Mouse (Mus musculus) monocyte, adult 5-6 weeks (primary cell): ENCODE results near the gene Fbxl16. TPM values are rescaled to one million over a fixed set of nuclear protein-coding genes. Genes with fewer than 3 reads are reported as not detected.

Experiments
- ATAC-seq: fragments of 153-309, 156-312 bp; replicated peaks from 2 replicates; pipeline ENCODE4 v1.8.0; 2017; ENCODE audit warnings: mild to moderate bottlenecking; ENCODE audit not compliant: low TSS enrichment, insufficient number of reproducible peaks, severe bottlenecking, poor library complexity, low FRiP score
- total RNA-seq: library from RNA; stranded (forward); fragments of 200-1000, 200-491, 200-594 nt; gene quantifications from 3 replicates; pipeline ENCODE4 v1.2.3, GENCODE M21; 2017

The Fbxl16 gene
- total RNA-seq, 1 experiment from 2014 or later = not detected

DNA sequence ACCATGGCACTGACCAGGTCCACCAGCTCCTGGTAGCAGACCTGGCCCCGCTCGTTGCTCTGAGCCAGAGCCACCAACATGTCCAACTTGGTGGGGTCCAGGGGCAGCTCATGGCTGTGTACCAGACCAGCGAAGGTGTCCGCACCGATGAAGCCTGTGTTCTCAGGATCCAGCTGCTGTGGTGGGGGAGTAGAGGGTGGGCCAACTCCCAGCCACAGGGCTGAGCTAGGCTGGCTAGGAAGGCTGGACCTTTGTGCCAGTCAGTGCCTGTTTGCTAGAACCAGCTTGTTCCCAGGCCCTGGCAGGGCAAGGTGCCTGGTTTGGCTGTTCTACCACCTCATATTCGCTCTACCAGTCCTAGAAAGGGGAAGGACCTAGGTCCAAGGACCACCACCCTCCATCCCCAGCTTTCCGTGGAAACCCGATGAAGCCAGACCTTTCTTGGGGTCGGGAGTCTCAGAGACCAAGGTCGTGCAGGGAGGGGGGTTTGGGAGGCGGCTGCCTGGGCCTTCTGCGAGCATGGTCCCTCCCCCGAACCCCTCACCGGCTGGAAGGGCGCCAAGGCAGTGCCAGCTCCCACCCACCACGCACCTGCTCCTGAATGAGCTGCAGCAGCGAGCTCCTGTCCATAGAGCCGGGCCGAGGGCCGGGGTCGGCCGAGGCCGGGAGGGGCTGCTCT lies 27.7 kb downstream of the Fbxl16 start:
- no peak for ATAC-seq

- ATAC-seq = no peak
Observed at GRCm38 (mm10) chr17:25837076-25837410, 28.2 kb downstream of the Fbxl16 start, which contains the start of gene Rhbdl1. TSS of gene Rhbdl1 (minus strand) at chr17:25837295.

GRCm38 (mm10) chr17:25837533-25837932 lies 28.6 kb downstream of the Fbxl16 start:
- ATAC-seq = no peak

DNA sequence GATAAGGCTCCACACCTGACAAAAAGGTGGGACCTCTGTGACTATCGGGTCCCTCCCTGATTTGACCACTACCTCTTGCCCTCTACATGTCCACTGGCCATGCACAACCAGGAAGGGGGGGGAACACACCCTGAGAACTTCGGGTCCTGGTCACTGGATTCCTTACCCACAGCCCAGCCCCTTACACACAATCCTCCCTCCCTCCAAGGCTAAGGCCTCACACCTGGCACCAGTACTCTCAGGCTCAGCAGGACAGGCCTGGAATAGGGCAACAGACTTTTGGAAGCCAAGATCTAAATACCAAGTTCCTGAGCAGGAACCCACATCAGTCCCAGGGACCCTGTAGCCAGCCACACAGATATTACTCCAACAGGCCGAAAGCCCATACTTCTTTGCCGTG lies 30.0 kb downstream of the Fbxl16 start:
- ATAC-seq = no peak

DNA sequence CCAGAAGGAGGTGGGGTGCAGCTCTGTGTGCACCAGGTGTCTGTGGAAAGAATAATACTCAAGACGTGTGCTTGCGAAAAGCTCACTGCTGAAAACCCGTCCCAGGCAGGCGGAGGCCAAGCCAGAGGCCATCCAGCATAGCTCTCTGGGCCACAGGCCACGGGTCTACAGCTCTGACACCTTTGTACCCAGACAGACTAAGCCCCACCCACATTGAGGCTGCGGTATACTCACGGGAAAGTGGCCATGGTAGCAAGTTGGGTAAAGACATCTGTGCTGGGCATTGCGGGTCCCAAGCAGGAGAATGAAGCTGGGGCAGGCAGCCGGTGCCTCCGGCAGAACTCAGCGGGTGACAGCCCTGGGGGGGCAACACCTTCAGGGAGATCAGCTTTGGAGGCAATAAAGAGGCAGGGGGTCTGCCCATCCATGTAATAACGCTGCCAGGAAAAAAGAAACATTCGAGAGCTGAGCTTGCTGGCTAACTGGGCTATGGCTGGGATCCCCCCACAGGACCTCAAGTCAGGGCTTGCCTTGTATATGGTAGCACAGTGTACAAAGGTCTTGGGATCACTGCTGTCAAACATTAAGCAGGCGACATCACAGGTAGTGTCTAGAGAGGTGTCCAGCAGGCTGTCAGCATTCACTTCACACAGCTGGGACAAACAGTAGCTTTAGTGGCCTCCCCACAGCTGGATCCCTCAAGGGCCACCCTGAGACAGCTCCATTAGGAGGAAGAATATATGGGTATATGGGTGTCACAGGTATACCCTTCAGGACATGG lies 30.8 kb downstream of the Fbxl16 start:
- no peak for ATAC-seq

DNA sequence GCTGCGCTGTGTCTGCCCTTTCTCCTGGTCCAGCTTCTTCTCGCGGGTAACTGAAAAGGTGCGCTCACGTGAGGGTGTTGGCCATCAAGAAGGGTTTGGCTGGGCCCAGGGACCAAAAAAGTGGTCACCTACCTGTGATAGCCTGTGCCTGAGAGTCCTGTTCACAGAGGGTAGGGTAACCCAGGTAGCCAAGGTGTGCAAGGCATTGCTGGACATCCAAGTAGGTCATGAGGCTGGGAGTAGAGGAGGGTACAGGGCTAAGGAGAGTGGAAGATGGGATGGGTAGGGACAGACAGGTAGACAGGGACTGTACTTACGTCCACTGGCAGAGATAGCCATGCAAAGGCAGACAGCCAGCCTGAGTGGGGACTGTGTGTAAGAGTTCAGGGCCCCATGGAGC lies 31.6 kb downstream of the Fbxl16 start:
- no peak for ATAC-seq

DNA sequence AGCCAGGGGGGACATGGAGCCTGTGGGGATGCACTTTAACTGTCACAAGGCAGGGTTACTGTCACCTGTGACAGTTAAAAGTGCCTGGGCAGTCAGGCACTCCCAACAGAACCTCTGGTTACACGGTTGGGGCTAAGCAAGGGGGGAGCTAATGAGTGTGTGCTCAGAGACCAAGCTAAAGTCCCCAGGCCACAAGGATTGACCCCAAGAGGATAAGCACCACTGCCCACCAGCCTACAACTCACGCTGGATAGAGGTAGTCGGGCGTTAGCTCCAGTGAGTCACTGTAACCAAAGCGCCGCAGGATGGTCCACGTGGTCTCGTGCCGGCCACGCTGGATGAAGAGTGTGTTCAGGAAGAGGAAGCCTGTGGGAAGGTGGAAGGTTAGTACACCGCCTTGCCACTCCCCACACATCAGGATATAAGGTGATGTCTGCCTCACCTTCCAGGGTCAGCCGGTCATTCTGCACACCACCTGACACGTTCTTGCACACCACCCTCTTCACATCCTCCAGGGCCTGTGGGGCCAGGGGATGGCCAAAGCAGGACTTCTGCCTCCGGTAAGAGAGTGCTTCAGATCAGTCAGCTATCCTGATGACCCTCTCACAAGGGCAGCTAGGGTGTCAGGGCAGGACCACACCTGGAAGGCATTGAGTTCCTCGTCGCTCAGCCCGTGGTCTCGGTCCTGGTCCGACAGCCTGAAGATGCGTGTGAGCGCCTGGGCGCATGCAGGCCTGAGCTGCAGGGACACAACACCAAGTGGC lies 32.4 kb downstream of the Fbxl16 start, which contains the start of gene Gm20683:
Gene Gm20683, minus strand, starts transcription at position 647 of the 764 bp plus-strand sequence.
- ATAC-seq = no peak

DNA sequence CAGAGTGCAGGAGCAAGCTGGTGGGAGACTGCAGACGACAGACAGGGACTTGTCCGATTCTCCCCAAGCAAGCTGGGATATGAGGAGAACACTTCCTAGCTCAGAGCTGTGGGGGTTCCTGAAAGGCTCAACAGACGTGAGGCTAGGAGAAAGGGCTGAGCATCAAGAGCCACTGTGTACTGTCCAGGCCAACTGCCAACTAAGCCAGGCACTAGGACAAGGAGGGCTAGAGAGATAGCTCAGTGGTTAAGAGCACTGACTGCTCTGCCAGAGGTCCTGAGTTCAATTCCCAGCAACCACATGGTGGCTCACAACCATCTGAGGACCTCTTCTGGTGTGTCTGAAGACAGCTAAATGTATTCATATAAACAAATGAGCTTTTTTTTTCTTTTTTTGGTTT lies 33.6 kb downstream of the Fbxl16 start:
- no peak for ATAC-seq

GRCm38 (mm10) chr17:25843122-25843521 lies 34.2 kb downstream of the Fbxl16 start:
- no peak for ATAC-seq

- no peak for ATAC-seq
Observed at GRCm38 (mm10) chr17:25843636-25844395, 34.9 kb downstream of the Fbxl16 start.

DNA sequence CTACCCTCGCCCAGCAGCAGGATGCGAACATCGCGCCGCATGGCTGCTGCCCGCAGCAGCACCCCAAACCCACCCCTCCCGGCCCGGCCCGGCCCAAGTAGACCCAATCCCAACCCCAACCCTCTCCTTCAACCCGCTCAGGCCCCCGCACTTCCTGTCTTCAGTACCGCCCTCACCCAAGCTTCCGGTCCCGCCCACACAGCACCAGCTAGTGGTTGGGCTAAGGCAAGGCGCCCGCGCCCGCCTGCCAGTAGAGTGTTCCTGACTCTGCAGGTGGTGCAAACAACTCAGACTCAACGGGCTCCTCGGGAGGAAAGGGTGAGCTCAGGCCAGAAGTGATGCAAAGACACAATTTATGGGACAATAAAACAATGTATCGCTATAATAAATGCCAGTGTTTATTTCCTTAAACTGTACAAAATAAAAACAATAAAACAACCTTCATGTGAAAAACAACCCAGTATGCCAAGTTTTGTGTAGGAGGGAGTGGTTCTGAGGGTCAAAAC lies 35.6 kb downstream of the Fbxl16 start, which contains the start of gene Rhot2:
Gene Rhot2, minus strand, starts transcription at position 456 of the 506 bp plus-strand sequence.
- ATAC-seq = peak; percentile 88

DNA sequence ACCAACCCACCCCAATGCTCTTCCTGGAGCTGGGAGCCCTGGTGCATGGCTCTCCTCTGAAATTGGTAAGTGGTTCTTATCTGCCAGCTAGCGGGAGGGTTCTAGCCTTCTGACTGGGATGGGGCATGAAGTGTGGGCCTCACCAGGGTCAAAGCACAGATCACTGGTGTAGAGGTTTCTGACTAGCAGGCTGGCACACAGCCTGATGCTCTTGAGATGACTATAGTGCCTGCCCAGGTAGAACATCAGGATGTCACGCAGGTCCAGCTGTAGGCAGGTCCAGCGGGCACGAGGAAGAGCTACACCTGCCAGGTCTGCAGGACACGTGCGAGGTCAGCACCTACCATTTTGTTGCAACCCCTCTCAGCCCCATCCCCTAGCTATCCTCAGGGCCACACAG lies 51.3 kb downstream of the Fbxl16 start:
- no peak for ATAC-seq

DNA sequence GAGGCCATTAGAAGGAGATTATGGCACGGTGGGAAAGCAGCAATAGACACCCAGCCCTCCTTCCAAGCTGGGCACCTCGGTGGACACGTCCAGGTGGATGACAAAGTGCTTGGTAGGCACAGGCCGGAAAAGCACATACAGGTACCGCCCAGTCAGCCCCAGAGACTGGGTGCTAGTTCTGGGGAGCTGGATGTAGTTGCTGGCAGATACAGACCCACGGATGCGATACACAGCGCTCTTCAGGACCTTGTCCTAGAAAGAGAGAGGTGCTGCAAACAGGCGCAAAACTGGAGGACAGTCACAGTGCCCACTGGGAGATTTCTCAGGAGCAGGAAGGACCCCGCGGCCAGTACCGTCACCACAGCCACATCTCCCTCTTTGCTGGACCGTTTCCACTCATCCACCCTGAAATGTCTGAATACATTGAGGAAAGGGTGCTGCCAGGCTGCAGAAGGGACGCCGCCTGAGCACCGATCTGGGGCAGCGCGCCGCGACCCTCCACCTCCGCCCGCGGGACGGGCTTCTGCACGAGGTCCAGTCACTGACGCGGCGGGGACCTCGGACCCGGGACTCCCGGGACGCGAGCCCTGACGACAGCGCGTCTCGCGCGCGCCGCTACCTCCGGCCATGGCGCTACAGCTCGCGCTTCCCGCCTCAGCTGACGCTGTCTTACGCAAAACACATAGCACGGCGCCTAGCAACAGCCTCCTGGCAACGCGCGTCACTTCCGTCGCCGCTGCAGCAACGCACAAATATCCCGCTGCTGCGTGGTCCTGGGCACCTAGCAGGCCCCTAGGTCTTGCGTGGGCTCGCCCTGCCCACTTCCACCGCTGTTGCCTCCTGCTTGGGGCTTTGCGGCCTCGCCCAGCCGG lies 52.2 kb downstream of the Fbxl16 start, which contains the start of gene Wdr90:
Gene Wdr90, minus strand, starts transcription at position 670 of the 872 bp plus-strand sequence.
- ATAC-seq = peak; percentile 93

DNA sequence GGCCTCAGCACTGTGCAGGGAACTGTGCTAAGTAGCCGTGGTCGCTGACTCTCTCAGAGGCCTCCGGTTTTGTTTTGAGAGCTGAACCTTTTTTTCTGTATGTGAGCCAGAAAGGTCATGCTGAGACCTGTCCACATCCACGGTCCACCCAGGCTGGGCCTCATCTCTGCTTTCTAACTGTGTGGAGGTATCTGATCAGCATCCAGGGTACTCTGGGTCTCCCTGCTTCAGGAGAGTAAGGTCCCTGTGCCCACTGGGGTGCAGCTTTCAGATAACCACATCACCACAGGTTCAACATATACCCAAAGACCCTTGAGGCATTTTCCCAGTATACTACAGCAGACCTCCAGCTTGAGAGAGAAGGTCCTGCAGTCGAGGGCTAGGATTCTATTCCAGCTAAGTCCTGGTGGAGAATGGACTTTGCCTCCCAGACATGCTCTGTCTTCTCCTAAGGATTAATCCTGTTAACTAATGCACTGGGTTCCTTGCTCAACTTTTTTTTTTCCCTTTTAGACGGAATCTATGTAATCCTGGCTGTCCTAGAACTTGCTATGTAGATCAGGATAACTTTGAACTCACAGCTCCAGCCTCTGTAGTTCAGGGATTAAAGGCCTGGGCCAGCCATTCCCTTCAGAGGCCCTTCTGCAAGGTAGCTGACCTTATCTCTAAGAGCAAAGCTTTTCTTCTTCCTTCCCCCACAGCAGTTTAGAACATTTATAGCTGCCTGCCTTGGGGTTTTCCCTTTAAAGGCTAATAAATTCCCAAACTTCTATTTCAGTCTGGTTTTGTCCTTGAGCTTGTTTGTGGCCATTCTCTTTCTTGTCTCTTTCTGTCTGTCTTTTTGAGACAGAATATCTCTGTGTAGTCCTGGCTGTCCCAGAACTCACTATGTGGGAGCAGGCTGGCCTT lies 53.1 kb downstream of the Fbxl16 start:
- ATAC-seq = no peak

GRCm38 (mm10) chr17:25863681-25864080 lies 54.8 kb downstream of the Fbxl16 start:
- no peak for ATAC-seq

GRCm38 (mm10) chr17:25864311-25864710 lies 55.4 kb downstream of the Fbxl16 start:
- ATAC-seq = no peak

DNA sequence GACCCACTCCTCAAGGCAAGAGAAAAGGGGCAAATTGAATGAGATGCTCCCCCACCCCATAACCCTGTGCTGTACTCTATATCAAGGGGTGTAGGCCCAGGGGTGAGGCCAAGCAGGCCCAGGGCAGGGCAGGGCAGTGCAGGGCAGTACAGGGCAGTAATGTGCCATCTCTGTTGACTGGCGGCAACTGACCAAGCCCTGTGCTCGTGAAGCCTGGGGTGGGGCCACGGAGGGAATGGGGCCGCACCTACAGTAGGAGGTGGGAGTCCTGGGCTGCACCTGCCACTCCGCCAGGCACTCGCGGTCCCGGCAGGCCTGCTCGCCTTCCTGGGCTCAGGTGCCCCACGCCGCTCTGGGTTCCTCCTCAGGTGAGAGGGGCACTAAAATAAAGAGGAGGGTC lies 56.4 kb downstream of the Fbxl16 start:
- ATAC-seq = no peak
